Mouse (Mus musculus): ENCODE measurements around the gene Ahrr. TPM values are rescaled to one million over a fixed set of nuclear protein-coding genes. Genes with fewer than 3 reads are reported as not detected.

The Ahrr gene
- 2.2 TPM for polyA plus RNA-seq (2014; fragmentation: Illumina TruSeq; extraction: RNeasy Lipid Tissue Mini Kit (QIAGEN cat#74804); ENCODE audit: low read depth, low replicate concordance)

DNA sequence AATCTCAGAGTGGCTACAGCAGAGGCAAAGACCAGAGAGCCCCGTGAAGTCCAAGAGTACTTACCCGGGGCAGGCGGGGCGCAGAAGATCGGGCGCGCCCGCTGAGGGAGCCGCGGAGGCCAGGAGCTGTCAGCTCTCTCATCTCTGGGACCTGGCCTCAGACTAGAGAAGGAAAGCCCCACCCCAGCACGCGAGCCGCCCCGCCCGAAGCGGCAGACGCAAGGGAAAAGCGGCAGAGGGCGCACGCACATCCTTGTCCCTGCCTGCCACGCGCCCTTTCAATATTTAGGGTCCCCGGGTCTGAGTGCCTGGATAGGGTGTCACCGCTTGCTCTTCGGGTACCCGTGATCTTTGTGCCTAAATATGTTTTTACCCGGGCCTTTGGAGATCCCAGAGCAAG is at the start of gene Ahrr:
Gene Ahrr, minus strand, starts transcription at position 165 of the 400 bp plus-strand sequence.

DNA sequence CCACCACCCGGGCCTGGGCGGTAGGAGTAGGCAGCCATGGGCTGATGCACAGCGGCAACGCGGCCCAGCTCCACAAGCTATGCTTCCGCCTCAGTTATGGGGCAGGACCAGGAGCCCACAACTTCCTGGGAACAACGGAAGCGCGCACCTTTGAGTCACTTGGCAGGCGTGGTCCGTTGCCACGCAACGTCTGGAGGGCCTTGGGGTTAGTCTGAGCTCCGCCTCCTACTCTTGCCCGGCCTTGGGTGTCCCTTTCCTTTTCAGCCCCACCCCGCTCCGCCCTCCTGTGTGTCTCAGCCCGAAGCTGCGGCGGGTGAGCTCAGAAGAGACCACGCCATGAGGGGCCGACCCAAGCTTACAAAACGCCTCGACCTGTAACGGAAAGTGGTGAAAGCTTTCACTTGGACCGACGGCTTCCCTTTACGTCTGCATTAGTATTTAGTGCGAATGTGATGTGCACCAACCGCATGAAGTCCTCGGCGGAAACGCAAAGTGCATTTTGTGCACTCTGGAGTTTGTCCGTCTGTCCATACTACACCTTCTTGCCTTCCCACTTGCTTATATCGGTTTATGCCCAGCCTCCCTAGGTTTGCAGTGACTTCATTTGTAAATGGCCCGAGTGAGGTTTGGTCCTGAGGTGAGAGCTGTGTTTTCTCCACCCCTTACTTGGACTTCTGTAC is 25.2 kb upstream of the Ahrr start, which contains the start of gene Pdcd6:
Gene Pdcd6, minus strand, starts transcription at position 411 of the 680 bp plus-strand sequence.

DNA sequence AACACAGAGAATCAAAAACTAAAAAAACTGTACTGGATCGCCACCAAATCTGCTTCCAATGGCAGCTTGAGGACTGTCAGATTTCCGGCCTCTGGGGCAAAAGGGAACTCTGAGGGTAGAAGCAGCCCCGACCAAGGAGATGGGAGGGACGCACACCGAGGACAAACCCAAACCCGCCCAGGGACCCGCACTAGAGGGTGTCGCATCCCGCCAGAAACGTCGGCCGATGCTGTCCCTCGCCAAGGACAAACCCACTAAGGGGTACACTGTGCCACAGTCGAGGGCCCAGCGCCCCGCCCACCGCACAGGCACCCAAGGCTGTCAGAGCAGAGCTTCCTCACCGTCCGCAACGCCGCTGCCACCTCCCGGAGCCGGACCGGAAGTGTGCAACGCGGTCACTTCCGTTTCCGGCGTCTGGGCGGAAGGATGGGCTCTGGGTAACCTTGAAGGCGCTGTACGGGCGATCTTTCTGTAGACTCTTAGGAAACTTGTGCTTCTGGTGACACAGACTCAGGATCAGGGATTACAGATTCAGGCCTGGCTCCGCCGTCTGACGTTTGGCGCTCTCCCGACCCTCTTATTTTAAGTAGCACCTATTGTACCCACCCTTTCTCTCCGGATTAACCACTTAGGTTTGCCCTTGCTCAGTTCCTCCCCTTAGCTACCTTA is 83.7 kb downstream of the Ahrr start, which contains the start of gene Exoc3:
Gene Exoc3, minus strand, starts transcription at position 416 of the 669 bp plus-strand sequence.

Other genes starting within 250 kb of the Ahrr start
- 5.9 TPM for gene Cep72, start 230.0 kb downstream of the Ahrr start, polyA plus RNA-seq (2014; fragmentation: Illumina TruSeq; extraction: RNeasy Lipid Tissue Mini Kit (QIAGEN cat#74804); ENCODE audit: low read depth, low replicate concordance)
- gene Slc9a3, start 170.9 kb downstream of the Ahrr start, polyA plus RNA-seq (2014; fragmentation: Illumina TruSeq; extraction: RNeasy Lipid Tissue Mini Kit (QIAGEN cat#74804); ENCODE audit: low read depth, low replicate concordance) = 0.12 TPM
- gene Exoc3, start 83.6 kb downstream of the Ahrr start, polyA plus RNA-seq (2014; fragmentation: Illumina TruSeq; extraction: RNeasy Lipid Tissue Mini Kit (QIAGEN cat#74804); ENCODE audit: low read depth, low replicate concordance) = 80.3 TPM
- 241 TPM for gene Pdcd6, start 25.2 kb upstream of the Ahrr start, polyA plus RNA-seq (2014; fragmentation: Illumina TruSeq; extraction: RNeasy Lipid Tissue Mini Kit (QIAGEN cat#74804); ENCODE audit: low read depth, low replicate concordance)
- gene Sdha, start 57.9 kb upstream of the Ahrr start, polyA plus RNA-seq (2014; fragmentation: Illumina TruSeq; extraction: RNeasy Lipid Tissue Mini Kit (QIAGEN cat#74804); ENCODE audit: low read depth, low replicate concordance) = 535 TPM
- gene Ccdc127, start 58.0 kb upstream of the Ahrr start, polyA plus RNA-seq (2014; fragmentation: Illumina TruSeq; extraction: RNeasy Lipid Tissue Mini Kit (QIAGEN cat#74804); ENCODE audit: low read depth, low replicate concordance) = 35.6 TPM
- 1.8 TPM for gene Lrrc14b, start 71.7 kb upstream of the Ahrr start, polyA plus RNA-seq (2014; fragmentation: Illumina TruSeq; extraction: RNeasy Lipid Tissue Mini Kit (QIAGEN cat#74804); ENCODE audit: low read depth, low replicate concordance)
- gene Zfp72, start 98.5 kb upstream of the Ahrr start, polyA plus RNA-seq (2014; fragmentation: Illumina TruSeq; extraction: RNeasy Lipid Tissue Mini Kit (QIAGEN cat#74804); ENCODE audit: low read depth, low replicate concordance) = 22.9 TPM
- 9.7 TPM for gene Ftl1-ps1, start 107.4 kb upstream of the Ahrr start, polyA plus RNA-seq (2014; fragmentation: Illumina TruSeq; extraction: RNeasy Lipid Tissue Mini Kit (QIAGEN cat#74804); ENCODE audit: low read depth, low replicate concordance)
- 88.5 TPM for gene Zfp825, start 201.7 kb upstream of the Ahrr start, polyA plus RNA-seq (2014; fragmentation: Illumina TruSeq; extraction: RNeasy Lipid Tissue Mini Kit (QIAGEN cat#74804); ENCODE audit: low read depth, low replicate concordance)